Mouse (Mus musculus): ENCODE measurements around the gene Hs6st1. TPM values are rescaled to one million over a fixed set of nuclear protein-coding genes. Genes with fewer than 3 reads are reported as not detected.

Gene Hs6st1
- total and polyA plus RNA-seq, 2 experiments from 2014 or later = 3.2 to 31.5 TPM

DNA sequence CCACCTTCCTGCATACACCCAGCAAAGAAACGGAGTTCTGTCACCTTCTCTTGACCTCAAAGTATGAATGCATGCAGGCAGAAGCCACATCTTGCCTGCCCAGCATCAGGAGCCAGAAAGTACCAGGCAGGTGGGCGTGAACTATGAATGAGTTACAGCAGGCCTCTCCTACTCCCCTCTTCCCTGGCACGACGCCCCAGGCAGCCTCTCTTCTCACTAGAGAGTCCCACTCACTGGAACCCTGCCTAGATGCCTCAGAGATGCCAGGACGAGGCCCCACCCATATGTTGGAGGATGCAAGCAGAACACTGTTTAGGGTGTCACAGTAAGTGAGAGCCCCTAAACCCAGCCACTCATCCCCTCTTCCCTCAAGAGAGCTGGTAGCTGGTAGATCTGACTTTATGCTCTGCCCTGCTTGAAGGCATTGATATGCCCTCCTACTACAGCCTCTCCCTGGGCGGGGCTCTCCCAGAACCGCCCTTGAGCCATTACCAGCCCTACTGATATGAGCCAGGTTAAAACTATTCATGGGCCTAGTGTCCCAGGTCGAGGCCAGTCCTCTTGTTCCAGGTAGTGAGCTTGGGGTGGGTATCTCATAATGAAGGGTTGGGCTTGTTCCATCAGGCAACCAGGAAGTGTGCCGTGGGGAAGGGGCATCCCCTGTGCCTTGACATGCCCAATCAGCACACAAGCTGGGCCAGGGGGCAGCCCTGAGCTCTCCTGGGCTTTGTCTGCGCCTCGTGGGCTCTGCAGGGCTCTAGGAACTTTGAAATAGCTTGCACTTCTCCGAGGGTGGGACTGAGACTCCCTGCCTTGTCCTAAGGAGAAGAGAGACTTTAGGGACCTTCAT lies 27.4 kb downstream of the Hs6st1 start:
- Histone ChIP-seq H3K27ac (ENCODE audit: low read depth) (no peak overlapping the region), H3K9ac (replicated peaks; ENCODE audit: low read depth, low read length) (no peak overlapping the region), H3K4me3 (ENCODE audit: low read depth, low read length) (no peak overlapping the region), H3K9me3 (replicated peaks; ENCODE audit: control insufficient read depth, low read length) (no peaks in the 10 kb centered on the region), H3K4me1 (ENCODE audit: control insufficient read depth, insufficient read depth) (peaks cover 26% of the 10 kb centered on the region), H3K36me3 (replicated peaks; ENCODE audit: control insufficient read depth, insufficient read depth, low read length) (peaks cover 15% of the 10 kb centered on the region), H3K27me3 (ENCODE audit: control insufficient read depth, insufficient read depth, low read length) (no peaks in the 10 kb centered on the region), H3K4me2 (ENCODE audit: low read depth, low read length) (no peak overlapping the region)
- TF ChIP-seq CTCF (IDR thresholded peaks at IDR 0.05; ENCODE audit: low read depth) (no peak), EP300 (IDR thresholded peaks at IDR 0.05; ENCODE audit: low read depth) (no peak)
- peak; percentile 67 for ATAC-seq (ENCODE audit: insufficient read depth, low read depth)
- peak; percentile 40 for DNase-seq (ENCODE audit: low spot score)
- WGBS = 47% methylated on average over 12 of the region's 12 CpGs

DNA sequence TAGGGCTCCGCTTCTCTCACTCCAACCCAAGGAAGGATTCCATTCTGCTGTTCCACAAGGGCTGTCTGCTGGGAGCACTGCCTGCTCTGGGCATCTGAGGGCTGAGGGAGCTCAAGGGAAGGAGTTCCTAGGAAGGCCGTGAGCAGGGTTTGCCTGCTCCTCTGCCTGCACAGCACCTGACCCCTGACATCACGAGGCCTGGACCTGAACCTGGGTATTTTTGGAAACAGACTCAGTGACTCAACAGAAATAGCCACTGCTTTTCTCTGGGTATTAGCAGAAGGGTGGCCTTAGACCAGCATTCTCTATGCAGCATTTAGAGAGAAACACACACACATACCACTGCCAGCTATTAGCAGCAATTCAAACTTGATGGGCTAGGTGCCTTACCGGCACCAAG lies 30.2 kb downstream of the Hs6st1 start:
- Histone ChIP-seq H3K27me3 (ENCODE audit: control insufficient read depth, insufficient read depth, low read length) (no peaks in the 10 kb centered on the region), H3K4me2 (ENCODE audit: low read depth, low read length) (no peak overlapping the region), H3K27ac (ENCODE audit: low read depth) (peak overlapping the region; percentile 36), H3K9me3 (replicated peaks; ENCODE audit: control insufficient read depth, low read length) (no peaks in the 10 kb centered on the region), H3K36me3 (replicated peaks; ENCODE audit: control insufficient read depth, insufficient read depth, low read length) (peaks cover 18% of the 10 kb centered on the region), H3K4me3 (ENCODE audit: low read depth, low read length) (no peak overlapping the region), H3K9ac (replicated peaks; ENCODE audit: low read depth, low read length) (no peak overlapping the region), H3K4me1 (ENCODE audit: control insufficient read depth, insufficient read depth) (peaks cover 23% of the 10 kb centered on the region; the same call in 1 of the 2 replicates)
- 54% methylated on average over 4 of the region's 4 CpGs for WGBS
- DNase-seq (ENCODE audit: low spot score) (no peak), ATAC-seq (ENCODE audit: insufficient read depth, low read depth) (peak; percentile 54; the same call in 1 of the 2 replicates)
- TF ChIP-seq EP300 (IDR thresholded peaks at IDR 0.05; ENCODE audit: low read depth) = no peak
- TF ChIP-seq CTCF (IDR thresholded peaks at IDR 0.05; ENCODE audit: low read depth) = no peak

DNA sequence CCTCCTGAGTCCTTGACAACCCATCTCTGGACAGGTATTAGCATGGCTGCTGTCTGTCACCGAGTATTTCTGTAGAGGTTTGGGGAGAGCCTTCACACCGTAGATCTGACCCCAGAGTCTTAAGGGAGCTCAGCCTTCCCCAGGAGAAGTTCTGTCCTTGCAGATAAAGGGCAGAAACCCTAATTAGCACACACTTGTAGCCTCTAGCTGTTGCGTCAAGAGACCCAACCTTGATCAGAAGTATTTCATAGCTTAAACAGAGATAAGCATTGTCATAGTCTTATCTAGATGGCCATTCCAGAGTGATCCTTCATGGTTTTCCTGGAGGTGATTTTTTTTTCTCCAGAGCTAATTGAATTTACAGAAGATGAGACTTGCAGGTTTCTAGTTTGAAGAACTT lies 32.2 kb downstream of the Hs6st1 start:
- H3K27ac ChIP-seq (ENCODE audit: low read depth) = no peak overlapping the region
- WGBS = 88% methylated on average over 3 of the region's 3 CpGs

DNA sequence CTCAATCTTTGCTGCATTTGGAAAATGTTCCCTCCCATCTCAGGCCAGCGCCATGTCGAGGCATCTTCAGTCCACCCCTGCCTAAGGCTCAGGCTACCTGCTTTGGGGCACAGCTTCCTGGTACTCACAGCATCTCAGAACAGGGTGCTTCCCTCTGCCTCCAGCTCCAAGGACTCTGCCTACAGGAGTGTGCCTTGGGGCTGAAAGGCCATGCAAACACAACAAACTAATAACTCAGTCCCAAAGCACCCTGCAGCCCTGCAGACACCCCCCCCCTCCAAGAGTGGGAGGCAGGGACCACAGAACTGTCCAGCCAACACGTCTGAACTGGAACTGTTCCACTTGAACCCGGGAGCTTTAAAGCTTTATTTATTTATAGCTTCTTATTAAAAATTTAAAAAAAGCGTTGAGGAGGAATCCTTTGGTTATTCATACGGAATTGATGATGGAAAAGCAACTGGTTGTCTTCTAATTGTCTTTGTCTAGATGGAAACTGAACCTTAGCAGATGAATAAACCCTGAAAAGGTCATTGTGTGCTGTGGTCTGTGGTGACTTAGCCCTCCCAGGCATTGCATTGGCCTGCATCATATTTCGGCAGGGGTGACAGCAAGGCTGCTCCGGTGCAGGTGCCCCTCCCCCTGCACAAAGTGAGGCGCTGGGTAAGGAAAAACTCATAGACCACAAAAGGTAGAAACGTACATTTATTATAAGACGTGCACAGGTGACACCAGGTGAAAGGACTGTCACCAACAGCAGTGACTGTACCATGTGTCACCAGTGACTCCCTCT lies 37.9 kb downstream of the Hs6st1 start:
- H3K27ac ChIP-seq (ENCODE audit: low read depth) = no peak overlapping the region
- H3K9me3 ChIP-seq (replicated peaks; ENCODE audit: control insufficient read depth, low read length) = no peaks in the 10 kb centered on the region
- H3K27me3 ChIP-seq (ENCODE audit: control insufficient read depth, insufficient read depth, low read length) = no peaks in the 10 kb centered on the region
- ATAC-seq (ENCODE audit: insufficient read depth, low read depth) (no peak), DNase-seq (ENCODE audit: low spot score) (no peak)
- peaks cover 39% of the 10 kb centered on the region for H3K36me3 ChIP-seq (replicated peaks; ENCODE audit: control insufficient read depth, insufficient read depth, low read length)
- no peak overlapping the region for H3K9ac ChIP-seq (replicated peaks; ENCODE audit: low read depth, low read length)
- no peaks in the 10 kb centered on the region for H3K4me1 ChIP-seq (ENCODE audit: control insufficient read depth, insufficient read depth)
- H3K4me3 ChIP-seq (ENCODE audit: low read depth, low read length) = no peak overlapping the region
- WGBS = 89% methylated on average over 11 of the region's 11 CpGs
- TF ChIP-seq EP300 (IDR thresholded peaks at IDR 0.05; ENCODE audit: low read depth) (no peak), CTCF (IDR thresholded peaks at IDR 0.05; ENCODE audit: low read depth) (no peak)
- H3K4me2 ChIP-seq (ENCODE audit: low read depth, low read length) = no peak overlapping the region

More for the DNA sequence above, 32.2 kb downstream of the Hs6st1 start:
- H3K36me3 ChIP-seq (replicated peaks; ENCODE audit: control insufficient read depth, insufficient read depth, low read length) = peaks cover 26% of the 10 kb centered on the region
- ATAC-seq (ENCODE audit: insufficient read depth, low read depth) (no peak), DNase-seq (ENCODE audit: low spot score) (no peak)
- no peaks in the 10 kb centered on the region for H3K9me3 ChIP-seq (replicated peaks; ENCODE audit: control insufficient read depth, low read length)
- TF ChIP-seq CTCF (IDR thresholded peaks at IDR 0.05; ENCODE audit: low read depth) (no peak), EP300 (IDR thresholded peaks at IDR 0.05; ENCODE audit: low read depth) (no peak)
- H3K4me3 ChIP-seq (ENCODE audit: low read depth, low read length) = no peak overlapping the region
- H3K9ac ChIP-seq (replicated peaks; ENCODE audit: low read depth, low read length) = no peak overlapping the region
- H3K4me2 ChIP-seq (ENCODE audit: low read depth, low read length) = no peak overlapping the region
- peaks cover 17% of the 10 kb centered on the region; the same call in 1 of the 2 replicates for H3K4me1 ChIP-seq (ENCODE audit: control insufficient read depth, insufficient read depth)
- no peaks in the 10 kb centered on the region for H3K27me3 ChIP-seq (ENCODE audit: control insufficient read depth, insufficient read depth, low read length)

DNA sequence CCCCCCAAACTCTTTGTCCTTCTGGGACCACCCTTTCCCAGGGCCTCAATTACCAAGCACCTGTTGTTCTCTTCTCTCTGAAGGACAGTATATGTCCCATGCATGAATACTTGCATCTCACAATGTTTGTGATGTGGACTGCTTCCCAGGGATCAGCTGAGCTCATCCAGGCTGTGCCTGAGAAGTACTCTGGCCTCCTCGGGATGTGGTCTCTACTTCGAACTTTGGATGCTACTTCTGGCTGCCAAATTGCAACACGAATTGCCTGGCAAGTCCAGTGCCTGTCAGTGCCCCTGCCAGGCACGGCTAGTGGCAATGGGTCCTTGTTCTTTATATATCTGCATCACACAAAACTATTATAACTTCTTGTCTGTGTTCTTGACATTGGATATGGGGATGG lies 41.8 kb downstream of the Hs6st1 start:
- Histone ChIP-seq H3K4me1 (ENCODE audit: control insufficient read depth, insufficient read depth) (no peaks in the 10 kb centered on the region), H3K27me3 (ENCODE audit: control insufficient read depth, insufficient read depth, low read length) (no peaks in the 10 kb centered on the region), H3K27ac (ENCODE audit: low read depth) (no peak overlapping the region), H3K9ac (replicated peaks; ENCODE audit: low read depth, low read length) (no peak overlapping the region), H3K9me3 (replicated peaks; ENCODE audit: control insufficient read depth, low read length) (no peaks in the 10 kb centered on the region), H3K36me3 (replicated peaks; ENCODE audit: control insufficient read depth, insufficient read depth, low read length) (peaks cover 17% of the 10 kb centered on the region), H3K4me2 (ENCODE audit: low read depth, low read length) (no peak overlapping the region), H3K4me3 (ENCODE audit: low read depth, low read length) (no peak overlapping the region)
- no peak for TF ChIP-seq EP300 (IDR thresholded peaks at IDR 0.05; ENCODE audit: low read depth)
- no peak for TF ChIP-seq CTCF (IDR thresholded peaks at IDR 0.05; ENCODE audit: low read depth)
- DNase-seq (ENCODE audit: low spot score) = no peak
- ATAC-seq (ENCODE audit: insufficient read depth, low read depth) = no peak
- WGBS = 80% methylated on average over 4 of the region's 4 CpGs

Measured in heart, postnatal 0 days (tissue).